Mouse (Mus musculus) embryonic fibroblast, embryonic 13.5 days (primary cell): Measurements from ENCODE around the gene Tmem156.

Experiments used
- CTCF ChIP-seq: IDR thresholded peaks from 2 replicates; pipeline ENCODE4 v1.5.1; 2011; ENCODE audit warnings: mild to moderate bottlenecking, control low read depth, low read length, moderate library complexity, borderline replicate concordance; ENCODE audit not compliant: insufficient read depth
- POLR2A ChIP-seq: IDR thresholded peaks from 2 replicates; pipeline ENCODE4 v1.6.1; 2011; ENCODE audit warnings: low read depth, mild to moderate bottlenecking, control low read depth, low read length, moderate library complexity

DNA sequence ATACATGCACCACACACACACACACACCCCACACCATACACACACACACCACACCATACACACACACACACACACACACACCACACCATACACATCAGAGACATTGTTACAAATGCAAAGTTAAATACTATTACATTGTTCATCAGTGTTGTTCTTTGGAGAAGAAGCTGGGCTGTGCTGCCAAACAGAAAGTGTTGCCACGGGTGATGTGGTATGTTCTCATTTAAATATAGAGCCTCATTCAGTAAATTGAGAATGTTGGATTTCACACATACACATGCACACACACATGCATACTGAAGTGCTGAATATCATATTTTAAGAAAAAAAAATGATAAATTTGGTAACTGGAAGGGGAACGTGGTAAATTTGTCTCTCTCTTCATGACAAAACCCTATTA lies 67.3 kb downstream of the Tmem156 start:
- TF ChIP-seq CTCF (no peak), POLR2A (no peak)
